Mouse (Mus musculus) CH12.LX (cell line): ENCODE data around the gene Cacnb4.

ENCODE experiments used
- CHD1 ChIP-seq: IDR thresholded peaks from 2 replicates; pipeline ENCODE4 v1.6.1; 2012; ENCODE audit warnings: low read depth, low read length, improper control_type of control experiment, inconsistent platforms
- CHD2 ChIP-seq: IDR thresholded peaks from 2 replicates; pipeline ENCODE4 v1.6.1; 2011; ENCODE audit warnings: low read length, improper control_type of control experiment
- CTCF ChIP-seq, 2 experiments: IDR thresholded peaks in 1 of 2; conservative IDR thresholded peaks in 1 of 2; 2 replicates each; pipeline ENCODE4 v1.5.1; 2011 to 2012; ENCODE audit warnings: low read depth in 2 of 2, low read length in 2 of 2, improper control_type of control experiment in 1 of 2, inconsistent platforms in 1 of 2, mild to moderate bottlenecking in 1 of 2, moderate library complexity in 1 of 2
- E2F4 ChIP-seq: IDR thresholded peaks from 2 replicates; pipeline ENCODE4 v1.6.1; 2011; ENCODE audit warnings: low read depth, low read length, improper control_type of control experiment; ENCODE audit not compliant: insufficient replicate concordance
- ELF1 ChIP-seq: IDR thresholded peaks from 2 replicates; pipeline ENCODE4 v1.6.1; 2014; ENCODE audit warnings: low read depth, mild to moderate bottlenecking, inconsistent platforms, low read length, improper control_type of control experiment
- EP300 ChIP-seq: IDR thresholded peaks from 2 replicates; pipeline ENCODE4 v1.6.1; 2011; ENCODE audit warnings: low read length, improper control_type of control experiment
- KAT2A ChIP-seq: IDR thresholded peaks from 2 replicates; pipeline ENCODE4 v1.6.1; 2012; ENCODE audit warnings: low read length, improper control_type of control experiment, inconsistent platforms; ENCODE audit not compliant: insufficient replicate concordance
- MAFK ChIP-seq: IDR thresholded peaks from 2 replicates; pipeline ENCODE4 v1.6.1; 2011; ENCODE audit warnings: low read length, improper control_type of control experiment; ENCODE audit not compliant: insufficient replicate concordance
- MXI1 ChIP-seq: IDR thresholded peaks from 2 replicates; pipeline ENCODE4 v1.6.1; 2011; ENCODE audit warnings: mild to moderate bottlenecking, low read depth, low read length, improper control_type of control experiment
- MYC ChIP-seq: IDR thresholded peaks from 2 replicates; pipeline ENCODE4 v1.6.1; 2011; ENCODE audit warnings: low read depth, mild to moderate bottlenecking, improper control_type of control experiment, low read length
- POLR2A ChIP-seq: IDR thresholded peaks from 2 replicates; pipeline ENCODE4 v1.6.1; 2011; ENCODE audit warnings: low read depth, mild to moderate bottlenecking, improper control_type of control experiment, low read length
- USF1 ChIP-seq: IDR thresholded peaks from 2 replicates; pipeline ENCODE4 v1.6.1; 2014; ENCODE audit warnings: low read depth, mild to moderate bottlenecking, inconsistent platforms, low read length, improper control_type of control experiment
- ZKSCAN1 ChIP-seq: IDR thresholded peaks from 2 replicates; pipeline ENCODE4 v1.6.1; 2012; ENCODE audit warnings: low read depth, inconsistent platforms, low read length, improper control_type of control experiment, borderline replicate concordance
- ZNF384 ChIP-seq: IDR thresholded peaks from 2 replicates; pipeline ENCODE4 v1.6.1; 2012; ENCODE audit warnings: low read depth, low read length, improper control_type of control experiment, inconsistent platforms

GRCm38 (mm10) chr2:52504762-52505161 lies 171.9 kb downstream of the Cacnb4 start:
- no peak for TF ChIP-seq MAFK
- no peak for TF ChIP-seq ZNF384
- TF ChIP-seq KAT2A: no peak
- no peak for TF ChIP-seq ZKSCAN1
- TF ChIP-seq MXI1: no peak
- TF ChIP-seq CHD1: no peak
- no peak for TF ChIP-seq EP300
- no peak for TF ChIP-seq CTCF (conservative IDR thresholded peaks at IDR 0.05 in 1 of 2, IDR thresholded peaks at IDR 0.05 in 1 of 2; ENCODE audit: low read depth in 2 of 2, low read length in 2 of 2)
- no peak for TF ChIP-seq POLR2A
- TF ChIP-seq E2F4: no peak
- TF ChIP-seq CHD2: no peak
- TF ChIP-seq MYC: no peak
- no peak for TF ChIP-seq USF1
- TF ChIP-seq ELF1: no peak
